Mouse (Mus musculus) c-Kit-positive CD71-negative TER-119-negative erythroid progenitor cells, embryonic 14.5 days (primary cell): ENCODE results near the gene Doc2b.
"Not testable (repeated sequence)": the region's sequence is repeated elsewhere in the genome, so short reads cannot be mapped to it uniquely, and the experiment has no call there.

ENCODE experiments used
- DNase-seq: peaks from one replicate; pipeline ENCODE4 v3.0.0-alpha.2; 2013; ENCODE audit warnings: low read depth

Doc2b gene

GRCm38 (mm10) chr11:75736978-75737377 lies 58.9 kb downstream of the Doc2b start:
- no peak for DNase-seq

- DNase-seq = no peak
These were observed 60.2 kb downstream of the Doc2b start for GRCm38 (mm10) chr11:75735462-75736252.

DNA sequence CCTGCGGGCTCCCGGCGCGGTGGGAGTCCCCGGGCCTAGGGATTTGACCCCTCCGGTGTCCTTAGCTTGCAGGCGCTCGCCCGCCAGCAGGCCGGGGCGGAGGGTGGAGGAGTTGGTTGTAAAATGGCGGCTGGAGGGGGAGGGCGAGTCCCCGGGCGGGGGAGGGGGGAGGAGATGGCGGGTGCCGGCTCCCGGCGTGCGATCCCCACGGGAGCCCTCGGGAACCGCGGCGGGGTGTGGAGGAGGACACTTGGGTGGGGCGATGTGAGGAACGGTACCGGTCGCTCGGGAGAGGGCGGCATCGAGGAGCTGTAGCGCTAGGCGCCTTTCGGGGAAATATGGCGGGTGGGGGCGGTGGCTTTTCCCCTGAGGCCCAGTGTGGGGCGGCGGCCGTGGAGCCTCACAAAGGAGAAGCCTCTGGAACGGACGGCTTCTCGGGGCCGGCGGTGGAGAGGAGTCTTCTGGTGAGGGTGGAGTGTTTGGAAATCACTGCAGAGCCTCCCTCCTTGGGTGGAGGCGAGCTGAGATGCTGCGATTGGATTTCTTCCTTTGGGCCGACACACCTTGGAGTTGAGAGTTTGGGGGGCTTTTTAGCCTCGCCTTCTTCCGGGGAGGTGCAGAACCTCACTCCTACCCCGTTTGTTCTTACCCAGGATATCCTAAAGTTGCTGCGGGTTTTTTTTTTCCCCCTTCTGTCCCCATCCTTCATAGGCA lies 62.5 kb downstream of the Doc2b start:
- DNase-seq = peak; percentile 32

- DNase-seq = peak; percentile 83
These were observed 63.2 kb downstream of the Doc2b start, which contains the start of gene Ywhae for GRCm38 (mm10) chr11:75732434-75733226. Gene Ywhae (plus strand): TSS chr11:75732869.

- not testable (repeated sequence) for DNase-seq
These were observed 68.2 kb downstream of the Doc2b start for GRCm38 (mm10) chr11:75727659-75728058.

DNA sequence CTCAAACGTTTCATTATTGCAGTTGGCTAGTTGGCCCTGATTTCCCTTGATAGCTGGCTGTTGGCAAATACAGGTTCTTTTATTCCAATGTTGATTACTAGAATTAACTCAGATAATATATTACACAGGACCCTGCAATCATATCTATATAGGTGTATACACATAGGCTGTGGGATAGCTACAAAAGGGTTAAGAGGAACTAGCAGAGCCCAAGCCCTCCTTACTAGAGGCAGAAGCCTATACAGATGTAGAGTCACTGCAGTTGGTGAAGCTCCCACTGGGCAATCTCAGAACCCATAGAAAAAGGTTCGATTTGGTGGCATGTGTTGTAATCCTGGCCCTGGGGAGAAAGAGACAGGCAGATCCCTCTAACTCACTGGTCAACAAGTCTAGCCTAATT lies 68.7 kb downstream of the Doc2b start:
- no peak for DNase-seq

GRCm38 (mm10) chr11:75722339-75722738 lies 73.5 kb downstream of the Doc2b start:
- no peak for DNase-seq
